Mouse (Mus musculus) limb, embryonic 13.5 days (tissue): ENCODE results near the gene Tmco5b. TPM values are rescaled to one million over a fixed set of nuclear protein-coding genes. Genes with fewer than 3 reads are reported as not detected.

Experiments
- polyA plus RNA-seq: library from polyadenylated mRNA; unstranded; fragments of >200 nt; fragmentation: Nextera tagmentation; extraction: Ambion mirVana; gene quantifications from 2 replicates; pipeline ENCODE4 v1.2.1, GENCODE M21; 2015

The Tmco5b gene
- polyA plus RNA-seq, 1 experiment from 2014 or later = not detected

Other genes with a start within 250 kb of the Tmco5b start
- 0.91 and 0.98 TPM in 2 replicates for gene Ryr3, start 68.6 kb upstream of the Tmco5b start, polyA plus RNA-seq
- 1.9 and 2.0 TPM in 2 replicates for gene Fmn1, start 42.0 kb downstream of the Tmco5b start, polyA plus RNA-seq